Mouse (Mus musculus) pancreas, adult 10 weeks (tissue): ENCODE measurements around the gene Olfr720. TPM values are rescaled to one million over a fixed set of nuclear protein-coding genes. Genes with fewer than 3 reads are reported as not detected.

Experiments
- polyA plus RNA-seq: library from polyadenylated mRNA; stranded (reverse); fragments of 350-450 nt; fragmentation: Illumina TruSeq; extraction: RNeasy Lipid Tissue Mini Kit (QIAGEN cat#74804); gene quantifications from one replicate; pipeline ENCODE4 v1.2.3, GENCODE M21; 2015; ENCODE audit warnings: low read depth, low replicate concordance; ENCODE audit not compliant: insufficient read depth

Gene Olfr720
- not detected for polyA plus RNA-seq

DNA sequence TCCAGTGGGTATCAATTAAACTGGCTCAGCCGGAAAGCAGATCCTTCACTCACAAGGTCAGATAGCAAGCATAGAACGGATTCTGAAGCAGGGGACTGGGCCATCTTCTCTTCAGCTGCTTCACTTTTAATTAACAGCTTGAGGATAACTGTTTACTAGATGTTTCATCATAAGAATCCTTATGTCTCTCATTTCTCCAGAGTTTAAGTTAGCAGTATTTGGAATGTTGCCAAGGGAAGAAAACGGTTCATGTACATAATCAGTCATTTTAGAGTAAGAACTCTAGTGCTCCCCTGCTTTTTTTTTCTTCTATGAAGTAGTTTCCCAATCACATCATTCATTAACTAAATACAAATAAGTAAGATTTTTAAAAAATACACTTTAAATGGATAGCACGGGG lies at the start of gene Olfr720:
Gene Olfr720 (minus strand): TSS at position 101 of the 400 bp plus-strand sequence.

Other genes with a start within 250 kb of the Olfr720 start
- gene Atxn7, start 225.4 kb downstream of the Olfr720 start, polyA plus RNA-seq: 6.9 TPM
- 22.9 TPM for gene Thoc7, start 225.0 kb downstream of the Olfr720 start, polyA plus RNA-seq
- gene Psmd6, start 65.9 kb downstream of the Olfr720 start, polyA plus RNA-seq: 42.9 TPM
- not detected for gene Olfr31, start 136.0 kb upstream of the Olfr720 start, polyA plus RNA-seq
- gene Il3ra, start 159.4 kb upstream of the Olfr720 start, polyA plus RNA-seq: 2.8 TPM
- not detected for gene Olfr721-ps1, start 214.5 kb upstream of the Olfr720 start, polyA plus RNA-seq